Mouse (Mus musculus) megakaryocyte-erythroid progenitor cell, adult 5-6 weeks (primary cell): ENCODE data around the gene Actr1a. TPM values are rescaled to one million over a fixed set of nuclear protein-coding genes. Genes with fewer than 3 reads are reported as not detected.

Experiments
- ATAC-seq: replicated peaks from 2 replicates; pipeline ENCODE4 v1.8.0; 2016; ENCODE audit warnings: mild to moderate bottlenecking, inconsistent platforms; ENCODE audit not compliant: severe bottlenecking, poor library complexity, low FRiP score, low TSS enrichment
- total RNA-seq, 2 experiments: library from RNA; stranded (forward) in 1 of 2; stranded (reverse) in 1 of 2; fragments of 200-1000, 215-1000 nt in 1 of 2; fragments of >200 nt in 1 of 2; fragmentation: Nextera tagmentation in 1 of 2; gene quantifications; 2 replicates each; pipeline ENCODE4 v1.2.3; 2014 to 2017

The Actr1a gene
- total RNA-seq, 2 experiments from 2014 or later, result 86.5 to 90.5 TPM

DNA sequence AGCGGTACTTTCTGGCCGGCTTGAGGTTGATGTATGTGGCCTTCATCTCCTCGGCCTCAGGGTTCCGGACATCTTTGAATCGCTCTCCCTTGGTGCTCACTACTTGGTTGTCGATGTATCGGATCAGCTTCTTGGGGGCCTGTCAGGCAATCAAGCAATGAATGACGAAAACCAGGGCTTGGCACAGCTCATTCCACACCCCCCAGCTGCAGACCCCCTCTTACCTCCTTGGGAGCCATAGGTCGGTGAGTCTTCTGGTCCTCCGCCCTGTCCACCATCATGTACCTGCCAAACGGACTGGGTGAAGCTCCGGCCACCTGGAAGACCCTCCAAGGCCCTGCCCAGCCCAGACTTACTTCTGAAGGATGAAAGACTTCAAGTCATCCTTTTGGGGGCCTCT is 64.9 kb downstream of the Actr1a start:
- no peak for ATAC-seq

DNA sequence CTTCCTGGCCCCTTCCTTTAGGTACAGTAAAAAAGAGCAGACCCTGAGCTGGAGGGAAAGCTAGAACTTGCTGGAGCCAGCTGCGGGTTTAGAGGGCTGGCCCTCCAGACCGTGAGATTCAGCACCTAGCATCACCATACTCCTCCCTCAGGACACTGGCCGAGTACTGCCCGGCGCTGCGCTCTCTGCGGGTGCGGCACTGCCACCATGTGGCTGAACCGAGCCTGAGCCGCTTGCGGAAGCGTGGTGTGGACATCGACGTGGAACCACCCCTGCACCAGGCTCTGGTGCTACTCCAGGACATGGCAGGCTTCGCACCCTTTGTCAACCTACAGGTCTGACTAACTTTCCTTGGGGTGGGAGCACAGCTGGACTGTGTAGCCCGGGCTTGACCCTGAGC is 65.6 kb downstream of the Actr1a start:
- ATAC-seq, result peak; percentile 66

DNA sequence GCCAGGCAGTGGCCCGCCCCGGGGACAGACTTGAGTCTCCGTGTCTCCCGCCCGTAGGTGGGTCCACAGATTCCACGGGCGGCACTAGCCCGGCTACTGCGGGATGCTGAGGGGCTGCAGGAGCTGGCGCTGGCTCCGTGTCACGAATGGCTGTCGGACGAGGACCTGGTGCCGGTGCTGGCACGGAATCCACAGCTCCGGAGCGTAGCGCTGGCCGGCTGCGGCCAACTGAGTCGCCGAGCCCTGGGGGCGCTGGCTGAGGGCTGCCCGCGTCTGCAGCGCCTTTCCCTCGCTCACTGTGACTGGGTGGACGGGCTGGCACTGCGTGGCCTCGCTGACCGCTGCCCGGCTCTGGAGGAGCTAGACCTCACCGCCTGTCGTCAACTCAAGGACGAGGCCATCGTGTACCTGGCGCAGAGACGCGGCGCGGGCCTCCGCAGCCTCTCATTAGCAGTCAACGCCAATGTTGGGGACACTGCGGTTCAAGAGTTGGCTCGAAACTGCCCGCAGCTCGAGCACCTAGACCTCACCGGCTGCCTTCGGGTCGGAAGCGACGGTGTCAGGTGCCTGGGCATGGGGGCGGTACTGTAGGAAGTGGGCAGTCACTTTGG is 66.4 kb downstream of the Actr1a start:
- ATAC-seq, result no peak

DNA sequence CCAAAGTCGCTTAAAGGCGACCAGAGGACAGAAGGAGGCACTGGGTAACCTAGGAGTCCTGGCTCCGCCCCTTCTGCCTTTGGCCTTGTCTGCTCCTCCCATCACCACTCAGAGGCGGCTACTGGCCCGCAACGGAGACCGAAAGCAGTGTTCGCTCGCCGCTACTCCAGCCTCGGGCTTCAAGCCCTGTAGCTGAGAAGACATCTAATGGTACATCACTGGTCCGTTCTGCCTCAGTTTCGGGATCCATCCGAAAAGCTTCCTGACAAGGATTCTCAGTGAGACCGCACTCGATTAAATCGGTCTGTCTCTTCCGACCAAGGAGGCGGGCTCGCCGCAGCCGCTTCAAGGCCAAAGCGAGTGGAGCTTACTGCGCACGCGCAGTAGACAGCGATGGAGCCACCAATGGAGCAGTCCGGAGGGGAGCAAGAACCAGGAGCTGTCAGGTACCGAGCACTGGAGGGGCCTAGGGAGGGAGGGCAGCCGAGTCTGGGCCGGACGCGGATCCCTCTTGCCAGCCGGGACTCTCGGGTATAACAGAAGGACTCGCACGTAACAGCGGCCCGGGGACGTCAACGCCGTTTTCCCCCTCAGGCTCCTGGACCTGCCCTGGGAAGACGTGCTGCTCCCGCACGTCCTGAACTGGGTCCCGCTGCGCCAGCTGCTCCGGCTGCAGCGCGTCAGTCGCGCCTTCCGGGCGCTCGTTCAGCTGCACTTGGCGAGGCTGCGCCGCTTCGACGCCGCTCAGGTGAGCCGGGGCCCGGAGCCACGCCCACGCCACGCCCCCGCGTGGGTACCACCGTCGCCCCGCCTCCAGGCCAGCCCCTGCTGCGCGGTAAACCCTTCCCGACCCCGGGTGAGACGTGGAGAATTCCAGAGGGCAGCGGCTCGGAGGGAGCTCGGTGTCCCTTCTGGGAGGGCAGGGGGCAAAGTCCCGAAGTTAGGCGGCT is 67.2 kb downstream of the Actr1a start, which contains the start of gene Fbxl15:
TSS of gene Fbxl15 (plus strand) at position 104 of the 950 bp plus-strand sequence.
- peak; percentile 76 for ATAC-seq

DNA sequence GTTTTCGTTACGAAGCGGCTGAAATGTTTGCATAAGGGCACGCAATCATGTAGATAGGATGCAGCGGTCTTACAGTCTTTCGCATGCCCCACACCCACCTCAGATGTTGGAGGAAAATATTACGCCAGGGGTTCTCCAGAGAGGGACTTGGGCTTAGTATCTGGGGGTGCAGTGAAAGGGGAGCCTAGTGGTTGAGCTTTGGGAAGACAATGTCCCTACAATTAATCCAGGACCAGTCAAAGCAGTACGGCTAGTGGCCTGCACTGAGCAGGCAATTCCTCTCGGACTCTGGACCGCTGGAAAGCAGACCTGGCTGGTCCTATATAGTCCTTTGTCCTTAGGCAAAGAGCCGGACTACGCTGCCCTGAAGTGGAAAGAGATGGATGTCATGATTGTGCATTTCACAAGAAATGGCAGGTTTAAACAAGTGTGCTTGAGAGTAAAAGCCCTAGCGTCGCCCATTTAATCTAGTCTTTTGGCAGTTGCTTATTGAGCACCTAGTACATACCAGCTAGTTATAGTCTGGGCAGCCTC is 68.0 kb downstream of the Actr1a start:
- no peak for ATAC-seq

Other genes with a start within 250 kb of the Actr1a start
- gene Pitx3, start 247.4 kb downstream of the Actr1a start, total RNA-seq (2014; fragmentation: Nextera tagmentation), result not detected in 2 replicates
- gene Pitx3, start 247.4 kb downstream of the Actr1a start, total RNA-seq (2017), result not detected in 2 replicates
- gene Gbf1, start 243.2 kb downstream of the Actr1a start, total RNA-seq (2014; fragmentation: Nextera tagmentation), result 48.7 and 56.7 TPM in 2 replicates
- gene Gbf1, start 243.2 kb downstream of the Actr1a start, total RNA-seq (2017), result 23.4 and 38.9 TPM in 2 replicates
- gene Nfkb2, start 91.4 kb downstream of the Actr1a start, total RNA-seq (2014; fragmentation: Nextera tagmentation), result 2.8 and 5.6 TPM in 2 replicates
- gene Nfkb2, start 91.4 kb downstream of the Actr1a start, total RNA-seq (2017), result 4.9 and 6.1 TPM in 2 replicates
- 3.4 and 7.1 TPM in 2 replicates for gene Psd, start 68.6 kb downstream of the Actr1a start, total RNA-seq (2014; fragmentation: Nextera tagmentation)
- gene Psd, start 68.6 kb downstream of the Actr1a start, total RNA-seq (2017), result 0.99 TPM in 1 of 2 replicates, not detected in the other
- gene Fbxl15, start 67.6 kb downstream of the Actr1a start, total RNA-seq (2014; fragmentation: Nextera tagmentation), result 4.7 TPM in 1 of 2 replicates, not detected in the other
- 0.42 and 2.5 TPM in 2 replicates for gene Fbxl15, start 67.6 kb downstream of the Actr1a start, total RNA-seq (2017)
- gene Cuedc2, start 57.0 kb downstream of the Actr1a start, total RNA-seq (2014; fragmentation: Nextera tagmentation), result 58.5 and 61.2 TPM in 2 replicates
- 100 and 121 TPM in 2 replicates for gene Cuedc2, start 57.0 kb downstream of the Actr1a start, total RNA-seq (2017)
- gene Mfsd13a, start 54.6 kb downstream of the Actr1a start, total RNA-seq (2014; fragmentation: Nextera tagmentation), result 15.0 and 16.5 TPM in 2 replicates
- gene Mfsd13a, start 54.6 kb downstream of the Actr1a start, total RNA-seq (2017), result 1.3 and 1.7 TPM in 2 replicates
- gene 2310034G01Rik, start 45.4 kb downstream of the Actr1a start, total RNA-seq (2014; fragmentation: Nextera tagmentation), result 0.55 TPM in 1 of 2 replicates, not detected in the other
- 0.56 TPM in 1 of 2 replicates, not detected in the other for gene 2310034G01Rik, start 45.4 kb downstream of the Actr1a start, total RNA-seq (2017)
- gene Sufu, start 1.1 kb upstream of the Actr1a start, total RNA-seq (2014; fragmentation: Nextera tagmentation), result 16.3 and 19.9 TPM in 2 replicates
- 4.5 and 7.4 TPM in 2 replicates for gene Sufu, start 1.1 kb upstream of the Actr1a start, total RNA-seq (2017)
- 20.8 and 22.3 TPM in 2 replicates for gene Trim8, start 106.0 kb upstream of the Actr1a start, total RNA-seq (2014; fragmentation: Nextera tagmentation)
- 9.9 and 18.2 TPM in 2 replicates for gene Trim8, start 106.0 kb upstream of the Actr1a start, total RNA-seq (2017)
- 14.2 and 17.8 TPM in 2 replicates for gene Arl3, start 177.4 kb upstream of the Actr1a start, total RNA-seq (2014; fragmentation: Nextera tagmentation)
- gene Arl3, start 177.4 kb upstream of the Actr1a start, total RNA-seq (2017), result 22.6 and 31.7 TPM in 2 replicates
- gene Sfxn2, start 177.6 kb upstream of the Actr1a start, total RNA-seq (2014; fragmentation: Nextera tagmentation), result 10.6 and 20.1 TPM in 2 replicates
- gene Sfxn2, start 177.6 kb upstream of the Actr1a start, total RNA-seq (2017), result 9.8 and 21.1 TPM in 2 replicates
- 16.1 and 24.1 TPM in 2 replicates for gene Wbp1l, start 203.3 kb upstream of the Actr1a start, total RNA-seq (2014; fragmentation: Nextera tagmentation)
- gene Wbp1l, start 203.3 kb upstream of the Actr1a start, total RNA-seq (2017), result 17.9 and 20.8 TPM in 2 replicates